Mouse (Mus musculus) hindbrain, embryonic 16.5 days (tissue): ENCODE measurements around the gene Nck2. TPM values are rescaled to one million over a fixed set of nuclear protein-coding genes. Genes with fewer than 3 reads are reported as not detected.
"Not testable (repeated sequence)": the region's sequence is repeated elsewhere in the genome, so short reads cannot be mapped to it uniquely, and the experiment has no call there.

ENCODE experiments used
- ATAC-seq: fragments of 200-750 bp; cut with Nextera tagmentation; 2 replicates; pipeline ENCODE4 v1.8.0; 2017; ENCODE audit warnings: moderate TSS enrichment, moderate library complexity
- H3K27ac ChIP-seq: fragments of 300-500 bp; sonication (generic); 2 replicates; pipeline ENCODE4 v1.5.1; 2014; ENCODE audit warnings: low read depth, mild to moderate bottlenecking, control low read depth, low read length, moderate library complexity
- H3K27me3 ChIP-seq: fragments of 300-500 bp; sonication (generic); replicated peaks from 2 replicates; pipeline ENCODE4 v1.6.1; 2014; ENCODE audit warnings: low read length; ENCODE audit not compliant: control insufficient read depth, insufficient read depth
- H3K36me3 ChIP-seq: fragments of 300-500 bp; sonication (generic); 2 replicates; pipeline ENCODE4 v1.6.1; 2014; ENCODE audit warnings: mild to moderate bottlenecking, low read length, moderate library complexity, mixed read lengths; ENCODE audit not compliant: control insufficient read depth, insufficient read depth
- H3K4me1 ChIP-seq: fragments of 300-500 bp; sonication (generic); 2 replicates; pipeline ENCODE4 v1.6.1; 2014; ENCODE audit warnings: low read depth, low read length; ENCODE audit not compliant: control insufficient read depth, insufficient read depth
- H3K4me2 ChIP-seq: fragments of 300-500 bp; sonication (generic); 2 replicates; pipeline ENCODE4 v1.6.1; 2014; ENCODE audit warnings: mild to moderate bottlenecking, low read length, control low read depth, moderate library complexity
- H3K4me3 ChIP-seq: fragments of 300-500 bp; sonication (generic); 2 replicates; pipeline ENCODE4 v1.5.1; 2014; ENCODE audit warnings: mild to moderate bottlenecking, low read length, control low read depth, moderate library complexity
- H3K9ac ChIP-seq: fragments of 300-500 bp; sonication (generic); 2 replicates; pipeline ENCODE4 v1.6.1; 2014; ENCODE audit warnings: low read depth, mild to moderate bottlenecking, control low read depth, low read length, moderate library complexity
- H3K9me3 ChIP-seq: fragments of 300-500 bp; sonication (generic); 2 replicates; pipeline ENCODE4 v1.6.1; 2014; ENCODE audit warnings: mild to moderate bottlenecking, low read length, moderate library complexity; ENCODE audit not compliant: control insufficient read depth
- WGBS: fragments of 180-500 bp; shearing (Covaris S2); extraction: QIAGEN DNeasy Blood & Tissue Kit; methylation state at CpG from one replicate; pipeline ENCODE4 v1.1.7; 2014; 5-methylcytosine and 5-hydroxymethylcytosine counted together
- polyA plus RNA-seq: library from polyadenylated mRNA; unstranded; fragments of >200 nt; fragmentation: Nextera tagmentation; extraction: Ambion mirVana; gene quantifications from 2 replicates; pipeline ENCODE4 v1.2.1, GENCODE M21; 2015

Nck2 gene
- polyA plus RNA-seq, 1 experiment from 2014 or later, result 28.0 TPM

DNA sequence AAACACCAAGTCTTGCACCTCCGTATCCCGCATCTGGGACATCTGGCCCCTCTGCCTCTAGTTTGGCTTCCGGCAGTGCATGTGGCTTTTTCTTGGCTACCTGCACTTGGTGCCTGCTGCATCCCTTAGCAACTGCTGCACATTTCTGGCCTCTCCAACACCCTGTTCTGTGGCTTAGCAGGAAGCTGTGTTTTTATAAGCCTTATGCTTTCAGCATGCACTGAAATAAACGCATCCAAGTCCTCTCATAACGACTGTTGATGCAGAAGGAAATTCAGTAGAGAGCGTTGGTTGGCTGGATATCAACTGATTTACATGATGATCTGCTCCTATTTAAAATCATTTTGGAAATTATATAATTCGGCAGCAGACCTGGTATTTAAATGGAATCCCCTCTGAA lies 86.9 kb downstream of the Nck2 start:
- H3K27ac ChIP-seq, result no peak overlapping the region; the same call in 1 of the 2 replicates
- WGBS, result 64% methylated on average over 7 of the region's 7 CpGs
- no peak overlapping the region for H3K4me3 ChIP-seq
- H3K9ac ChIP-seq, result no peak overlapping the region
- peaks cover 9% of the 10 kb centered on the region for H3K4me1 ChIP-seq
- H3K27me3 ChIP-seq, result no peaks in the 10 kb centered on the region
- no peak for ATAC-seq
- no peaks in the 10 kb centered on the region for H3K9me3 ChIP-seq
- no peak overlapping the region for H3K4me2 ChIP-seq
- H3K36me3 ChIP-seq, result no peaks in the 10 kb centered on the region

DNA sequence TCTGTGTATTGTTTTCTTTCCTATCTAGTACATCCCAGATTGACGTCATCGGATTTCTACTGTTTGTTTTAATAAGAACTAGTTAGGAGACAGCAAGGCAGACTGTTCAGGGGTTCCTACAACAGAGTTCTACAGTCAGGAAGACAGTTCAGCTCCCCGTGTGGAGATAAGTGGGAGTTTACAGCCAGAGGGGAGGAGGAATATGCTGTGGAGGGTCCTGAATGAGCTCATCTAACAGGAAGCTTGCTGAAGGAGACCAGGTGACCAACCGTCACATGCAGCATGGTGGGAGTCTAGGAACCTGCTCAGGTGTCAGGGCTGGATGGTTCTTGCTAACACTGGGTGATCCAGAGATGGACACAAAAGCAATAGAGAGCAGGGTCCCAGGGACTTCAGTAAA lies 87.9 kb downstream of the Nck2 start:
- no peak overlapping the region for H3K9ac ChIP-seq
- no peak overlapping the region for H3K4me3 ChIP-seq
- no peak overlapping the region for H3K4me2 ChIP-seq
- WGBS, result 80% methylated on average over 4 of the region's 4 CpGs
- no peaks in the 10 kb centered on the region for H3K36me3 ChIP-seq
- no peaks in the 10 kb centered on the region for H3K27me3 ChIP-seq
- H3K4me1 ChIP-seq, result peaks cover 9% of the 10 kb centered on the region
- no peaks in the 10 kb centered on the region for H3K9me3 ChIP-seq
- ATAC-seq, result no peak
- H3K27ac ChIP-seq, result no peak overlapping the region

DNA sequence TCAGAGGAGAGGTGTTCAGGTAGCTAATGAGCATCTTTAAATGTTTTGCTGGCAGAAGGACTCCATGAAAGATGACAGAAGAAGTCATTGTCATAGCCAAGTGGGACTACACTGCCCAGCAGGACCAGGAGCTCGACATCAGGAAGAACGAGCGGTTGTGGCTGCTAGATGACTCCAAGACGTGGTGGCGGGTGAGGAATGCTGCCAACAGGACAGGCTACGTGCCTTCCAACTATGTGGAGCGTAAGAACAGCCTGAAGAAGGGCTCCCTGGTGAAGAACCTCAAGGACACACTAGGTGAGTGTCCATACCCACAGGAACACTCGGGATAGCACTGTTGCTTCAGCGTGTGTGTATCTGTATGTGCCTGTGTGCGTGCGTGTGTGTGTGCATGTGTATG lies 89.1 kb downstream of the Nck2 start:
- H3K4me2 ChIP-seq, H3K27me3 ChIP-seq, H3K36me3 ChIP-seq, H3K9me3 ChIP-seq, H3K4me3 ChIP-seq, H3K27ac ChIP-seq, H3K4me1 ChIP-seq, H3K9ac ChIP-seq: not testable (repeated sequence)
- WGBS, result 83% methylated on average over 11 of the region's 11 CpGs
- ATAC-seq, result peak; percentile 21; the same call in 1 of the 2 replicates

DNA sequence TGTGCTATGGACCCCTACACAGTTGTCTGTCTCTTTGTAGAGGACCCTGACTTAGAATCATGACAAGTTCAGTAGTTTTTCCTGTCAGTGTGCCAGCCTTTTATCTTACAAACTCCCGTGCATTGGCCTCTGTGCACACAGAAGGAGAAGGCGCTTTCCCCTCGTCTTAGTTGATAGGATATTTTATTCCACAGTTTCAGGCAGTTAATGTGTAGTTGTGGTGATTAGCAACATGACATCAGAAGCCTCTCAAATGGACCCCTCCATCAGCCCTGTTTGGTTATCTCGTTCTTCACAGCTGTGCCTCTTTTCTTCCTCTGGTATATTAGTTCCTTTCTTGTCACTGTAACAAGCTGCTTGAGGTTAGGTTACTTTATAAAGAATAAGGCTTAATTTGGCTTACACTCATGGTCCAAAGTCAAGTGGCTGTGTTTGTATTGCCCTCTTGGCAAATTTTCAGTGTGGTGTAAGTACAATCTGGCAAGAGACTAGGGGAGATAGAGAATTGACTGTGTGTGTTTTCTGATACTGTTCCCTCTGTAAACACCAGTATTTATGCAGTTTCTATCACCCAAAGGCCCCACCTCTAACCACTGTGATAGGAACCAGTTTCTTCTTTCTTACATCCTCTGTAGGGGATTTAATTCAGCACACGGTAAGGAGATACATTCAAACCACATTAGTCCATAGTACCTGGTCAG lies 89.8 kb downstream of the Nck2 start:
- H3K27ac ChIP-seq, result no peak overlapping the region
- H3K9me3 ChIP-seq, result no peaks in the 10 kb centered on the region
- H3K4me2 ChIP-seq, result no peak overlapping the region
- 91% methylated on average over 5 of the region's 5 CpGs for WGBS
- no peak overlapping the region for H3K4me3 ChIP-seq
- ATAC-seq, result no peak
- no peak overlapping the region for H3K9ac ChIP-seq
- H3K4me1 ChIP-seq, result peaks cover 7% of the 10 kb centered on the region
- no peaks in the 10 kb centered on the region for H3K27me3 ChIP-seq
- H3K36me3 ChIP-seq, result no peaks in the 10 kb centered on the region

- no peaks in the 10 kb centered on the region for H3K9me3 ChIP-seq
- WGBS, result 88% methylated on average over 6 of the region's 6 CpGs
- no peak overlapping the region for H3K4me3 ChIP-seq
- no peak for ATAC-seq
- no peaks in the 10 kb centered on the region for H3K27me3 ChIP-seq
- no peaks in the 10 kb centered on the region for H3K36me3 ChIP-seq
- no peak overlapping the region for H3K9ac ChIP-seq
- peaks cover 7% of the 10 kb centered on the region for H3K4me1 ChIP-seq
- no peak overlapping the region for H3K4me2 ChIP-seq
- no peak overlapping the region for H3K27ac ChIP-seq
These were observed 91.2 kb downstream of the Nck2 start for GRCm38 (mm10) chr1:43535519-43536000.

- Histone ChIP-seq H3K4me2 (no peak overlapping the region), H3K9me3 (no peaks in the 10 kb centered on the region), H3K27ac (no peak overlapping the region), H3K4me3 (no peak overlapping the region), H3K36me3 (no peaks in the 10 kb centered on the region), H3K9ac (no peak overlapping the region), H3K27me3 (no peaks in the 10 kb centered on the region), H3K4me1 (peaks cover 2% of the 10 kb centered on the region; the same call in 1 of the 2 replicates)
- 92% methylated on average over 2 of the region's 2 CpGs for WGBS
- ATAC-seq, result no peak
These were observed 91.9 kb downstream of the Nck2 start for GRCm38 (mm10) chr1:43536266-43536665.

GRCm38 (mm10) chr1:43537021-43537420 lies 92.6 kb downstream of the Nck2 start:
- H3K36me3 ChIP-seq, result no peaks in the 10 kb centered on the region
- no peak overlapping the region for H3K4me2 ChIP-seq
- no peak overlapping the region for H3K9ac ChIP-seq
- no peaks in the 10 kb centered on the region for H3K4me1 ChIP-seq
- no peak for ATAC-seq
- H3K27me3 ChIP-seq, result no peaks in the 10 kb centered on the region
- H3K9me3 ChIP-seq, result no peaks in the 10 kb centered on the region
- H3K4me3 ChIP-seq, result no peak overlapping the region
- WGBS, result 96% methylated on average over 3 of the region's 3 CpGs
- H3K27ac ChIP-seq, result no peak overlapping the region

DNA sequence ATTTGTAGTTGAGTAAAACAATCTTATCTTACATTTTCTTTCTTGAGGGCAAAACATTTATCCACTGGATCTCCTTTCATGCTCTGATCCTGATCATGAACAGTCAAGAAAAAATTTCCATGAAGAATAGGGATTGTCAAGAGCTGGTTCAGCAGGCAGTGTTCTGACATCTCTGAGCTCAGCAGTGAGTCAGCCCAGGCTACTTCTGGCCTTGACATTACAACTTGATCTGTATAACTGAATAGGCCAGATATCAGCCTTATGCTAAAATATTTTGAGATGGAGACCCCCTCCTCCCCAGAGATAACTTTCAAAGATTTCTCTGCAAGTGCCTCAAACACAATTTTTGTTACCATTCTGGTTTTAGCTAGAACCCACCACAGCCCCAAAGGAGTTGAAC lies 93.1 kb downstream of the Nck2 start:
- H3K9ac ChIP-seq, result no peak overlapping the region
- no peak for ATAC-seq

GRCm38 (mm10) chr1:43538716-43539115 lies 94.3 kb downstream of the Nck2 start:
- Histone ChIP-seq H3K27me3 (no peaks in the 10 kb centered on the region), H3K36me3 (no peaks in the 10 kb centered on the region), H3K4me3 (no peak overlapping the region), H3K4me2 (no peak overlapping the region), H3K9ac (no peak overlapping the region), H3K27ac (no peak overlapping the region), H3K9me3 (no peaks in the 10 kb centered on the region), H3K4me1 (no peaks in the 10 kb centered on the region; the same call in 1 of the 2 replicates)
- 86% methylated on average over 2 of the region's 2 CpGs for WGBS
- ATAC-seq, result no peak

More for the DNA sequence above, 93.1 kb downstream of the Nck2 start:
- Histone ChIP-seq H3K4me3 (no peak overlapping the region), H3K4me1 (no peaks in the 10 kb centered on the region; the same call in 1 of the 2 replicates), H3K4me2 (no peak overlapping the region), H3K9me3 (no peaks in the 10 kb centered on the region), H3K27me3 (no peaks in the 10 kb centered on the region), H3K36me3 (no peaks in the 10 kb centered on the region), H3K27ac (no peak overlapping the region)
